Mouse (Mus musculus): ENCODE measurements around the gene Padi1. TPM values are rescaled to one million over a fixed set of nuclear protein-coding genes. Genes with fewer than 3 reads are reported as not detected.

The Padi1 gene
- total RNA-seq, 2 experiments from 2014 or later, result not detected

DNA sequence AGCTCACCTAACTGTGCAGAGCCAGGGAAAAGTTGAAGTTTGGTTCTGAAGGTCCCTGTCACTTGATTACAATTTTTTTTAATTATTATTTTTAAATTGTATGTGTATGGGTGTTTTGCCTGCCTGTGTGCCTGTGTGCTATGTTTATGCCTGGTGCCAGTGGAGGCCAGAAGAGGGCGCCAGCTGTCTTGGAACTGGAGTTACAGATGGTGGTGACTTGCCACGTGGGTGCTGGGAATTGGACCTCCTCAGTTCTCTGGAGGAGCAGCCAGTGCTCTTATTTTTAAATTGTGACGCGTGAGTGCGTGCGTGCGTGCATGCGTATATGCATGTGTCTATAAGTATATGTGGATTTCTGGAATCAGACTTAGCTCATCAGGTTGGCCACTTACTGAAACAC lies 28.2 kb downstream of the Padi1 start:
- DNase-seq (ENCODE audit: low spot score in 2 of 2), result no peak

DNA sequence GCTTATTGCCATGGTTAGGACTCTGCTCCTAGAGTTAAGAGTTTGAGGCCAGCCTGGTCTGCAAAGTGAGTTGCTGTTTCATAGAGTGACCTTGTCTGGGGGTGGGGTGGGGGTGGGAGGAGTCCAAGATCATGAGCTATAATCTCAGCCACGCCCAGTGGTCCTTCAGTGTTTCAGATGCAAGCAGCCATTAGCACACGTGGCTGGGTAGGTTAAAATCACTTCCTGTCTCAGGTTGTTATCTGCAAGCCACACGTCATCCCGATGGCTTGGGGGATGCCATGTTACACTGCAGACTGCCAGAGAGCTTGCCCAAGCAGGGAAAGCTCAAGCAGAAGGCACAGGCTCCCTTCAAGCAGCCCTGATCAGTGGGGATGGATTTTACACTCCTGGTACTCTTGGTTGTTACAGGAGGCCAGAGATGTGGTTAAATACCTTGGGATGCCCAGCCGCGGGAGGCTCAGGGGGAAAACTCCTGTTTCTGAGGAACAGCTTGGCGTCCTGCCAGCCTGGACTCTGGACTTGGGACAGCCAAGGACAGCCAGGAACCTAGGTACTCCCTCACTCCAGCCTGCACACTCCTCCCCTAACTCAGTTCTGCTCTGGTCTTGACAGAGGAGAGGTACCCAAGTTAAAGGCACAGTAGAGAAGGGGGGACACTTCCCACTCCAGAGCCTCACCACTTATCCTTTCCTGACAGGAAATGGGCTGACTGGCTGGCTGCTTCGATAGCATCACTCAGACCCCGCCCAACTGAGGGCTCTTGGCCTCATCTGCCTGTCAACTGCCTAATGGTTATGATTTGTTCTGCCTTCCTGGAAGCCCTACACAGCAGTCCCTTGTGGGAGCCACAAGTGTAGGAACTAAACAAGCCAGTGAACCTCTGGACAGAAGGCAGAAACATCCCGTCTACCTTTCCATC lies 29.3 kb downstream of the Padi1 start:
- DNase-seq (ENCODE audit: low spot score in 2 of 2), result no peak

DNA sequence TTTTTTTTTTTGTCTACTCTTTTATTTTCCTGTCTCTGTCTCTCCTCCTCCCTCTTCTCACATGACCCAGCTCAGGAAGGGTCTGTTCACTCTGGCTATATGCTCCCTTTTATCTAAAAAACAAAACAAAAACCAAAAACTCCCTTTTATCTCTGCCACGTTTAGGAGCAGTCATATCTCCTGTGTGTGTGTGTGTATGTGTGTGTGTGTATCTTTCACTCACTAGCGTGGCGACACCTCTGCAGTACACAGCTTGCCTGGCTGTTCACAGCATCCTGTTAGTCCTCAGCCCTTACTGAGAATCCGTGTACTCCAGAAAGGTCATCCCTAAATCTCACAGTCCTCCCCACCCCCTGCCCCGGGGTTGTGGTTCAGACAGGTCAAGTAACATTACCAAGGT lies 30.1 kb downstream of the Padi1 start:
- DNase-seq (ENCODE audit: low spot score in 2 of 2), result no peak

DNA sequence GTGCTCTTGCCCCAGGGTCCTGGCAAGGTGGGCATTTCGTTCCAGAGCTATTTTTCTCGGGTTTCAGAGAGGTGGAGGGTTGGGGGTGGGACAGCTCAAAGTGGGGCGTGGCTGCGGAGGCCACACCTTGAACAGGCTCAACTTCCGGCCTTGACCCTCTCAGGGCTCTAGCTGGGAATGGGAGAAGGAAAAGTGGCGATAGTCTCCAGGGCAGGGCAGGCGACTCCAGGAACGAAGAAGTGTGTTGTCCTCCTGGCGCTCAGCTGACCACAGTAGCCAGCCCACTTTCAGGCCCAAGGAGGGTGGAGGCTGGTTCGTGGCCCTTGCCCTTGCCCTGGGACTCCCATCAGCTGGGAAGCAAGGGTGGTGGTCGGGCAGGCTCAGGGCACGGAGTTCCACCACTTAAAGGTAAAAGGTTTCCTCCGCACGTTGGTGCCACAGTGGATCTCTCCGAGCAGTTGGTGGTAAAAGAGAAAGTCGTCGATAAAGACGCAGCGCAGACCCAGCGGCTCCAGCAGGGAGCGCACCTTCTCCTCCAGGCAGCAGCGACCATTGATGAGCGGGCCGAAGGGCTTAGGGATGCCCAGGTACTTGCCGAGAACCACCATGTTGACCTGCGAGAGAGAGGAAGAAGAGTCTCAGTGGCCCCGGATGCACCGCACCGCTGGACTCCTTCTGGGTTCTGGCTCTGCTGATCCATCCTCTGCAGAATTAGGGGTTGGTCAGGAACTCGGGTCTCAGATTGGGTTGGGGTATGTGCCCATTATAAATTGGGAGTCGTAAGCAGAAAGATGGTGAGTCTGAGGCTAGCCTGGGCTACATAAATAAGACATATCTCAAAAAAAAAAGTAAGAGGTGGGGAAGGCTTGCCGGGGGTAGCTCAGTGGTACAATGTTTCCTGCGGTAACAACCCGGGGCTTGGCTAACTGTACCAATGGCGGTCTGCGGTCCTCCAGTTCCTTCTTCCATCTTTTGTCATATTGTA lies 31.0 kb downstream of the Padi1 start:
- no peak for DNase-seq (ENCODE audit: low spot score in 2 of 2)

DNA sequence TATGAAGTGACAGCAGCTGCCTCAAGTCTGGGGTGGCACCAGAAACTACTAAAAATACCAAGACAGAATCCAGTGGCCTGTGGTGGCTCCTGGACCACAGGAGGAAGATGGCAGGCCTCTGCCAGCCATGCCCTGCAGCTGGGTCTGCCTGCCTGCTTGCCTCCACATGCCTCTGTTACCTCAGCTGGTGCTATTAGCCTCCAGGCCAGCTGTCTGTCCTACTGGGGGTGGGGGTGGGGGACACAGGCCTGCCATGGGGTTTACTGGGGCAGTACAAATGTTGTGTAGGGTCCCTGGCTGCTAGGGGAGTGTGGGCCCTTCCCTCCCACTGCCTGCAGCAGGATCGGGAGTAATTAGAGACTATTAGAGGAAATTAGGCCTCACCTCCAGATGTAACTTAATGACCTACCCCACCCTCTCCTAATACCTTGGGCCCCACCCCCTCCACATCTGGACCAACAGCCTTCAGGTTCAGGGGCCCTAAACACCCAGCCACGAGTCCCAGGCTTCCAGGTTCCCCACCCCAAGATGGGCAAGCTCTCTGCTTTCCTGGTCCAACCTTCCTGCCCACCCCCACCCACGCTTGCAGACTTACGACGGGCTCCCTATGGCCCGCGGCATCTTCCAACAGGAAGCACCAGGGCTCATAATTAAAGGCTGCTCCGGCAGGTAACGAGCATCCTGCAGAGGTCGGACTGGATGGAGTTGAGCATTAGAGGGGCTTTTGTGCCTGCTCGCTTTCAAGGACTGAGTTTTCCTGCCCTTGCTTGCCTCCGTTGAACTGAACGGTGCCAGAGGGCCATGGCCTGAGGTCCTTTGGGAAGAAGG lies 32.0 kb downstream of the Padi1 start:
- DNase-seq (ENCODE audit: low spot score in 2 of 2), result no peak

DNA sequence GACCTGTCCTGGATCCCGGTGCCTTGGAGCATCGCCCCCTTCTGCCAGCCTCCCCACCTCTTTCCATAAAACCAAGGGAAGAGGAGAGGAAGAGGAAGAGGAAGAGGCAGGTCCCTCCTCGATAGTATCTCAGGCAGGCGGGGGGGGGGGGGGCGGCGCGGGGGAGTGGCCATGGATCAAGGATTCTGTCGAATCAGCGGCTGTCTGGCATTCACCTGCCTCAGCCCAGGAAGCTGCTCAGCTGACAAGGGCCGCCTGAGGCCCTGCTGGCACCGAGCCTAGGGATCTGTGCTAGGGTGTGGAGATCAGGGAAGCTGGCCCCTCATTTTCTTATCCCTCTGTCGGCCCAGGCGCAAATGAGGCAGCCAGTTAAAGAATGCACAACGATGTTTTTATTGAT lies 33.0 kb downstream of the Padi1 start:
- no peak for DNase-seq (ENCODE audit: low spot score in 2 of 2)

DNA sequence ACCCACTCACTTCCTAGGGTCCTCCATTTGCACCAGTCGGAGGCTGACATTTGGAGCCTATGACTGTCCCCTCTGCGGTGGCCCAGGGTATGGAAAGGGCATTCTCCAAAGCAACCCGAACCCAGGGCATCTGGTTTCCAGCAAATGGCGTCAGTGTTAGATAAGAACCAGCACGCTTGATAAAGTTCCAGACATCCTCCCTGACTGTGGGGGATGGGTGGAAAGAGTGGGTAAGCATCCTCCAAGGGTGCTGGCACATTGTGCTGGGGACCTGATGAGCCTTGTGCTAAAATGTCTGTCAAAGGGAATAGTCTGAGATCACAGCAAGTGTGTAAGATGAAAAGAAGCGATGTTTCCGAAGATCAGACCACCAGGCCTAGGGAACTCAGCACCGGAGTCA lies 33.4 kb downstream of the Padi1 start:
- no peak for DNase-seq (ENCODE audit: low spot score in 2 of 2)

DNA sequence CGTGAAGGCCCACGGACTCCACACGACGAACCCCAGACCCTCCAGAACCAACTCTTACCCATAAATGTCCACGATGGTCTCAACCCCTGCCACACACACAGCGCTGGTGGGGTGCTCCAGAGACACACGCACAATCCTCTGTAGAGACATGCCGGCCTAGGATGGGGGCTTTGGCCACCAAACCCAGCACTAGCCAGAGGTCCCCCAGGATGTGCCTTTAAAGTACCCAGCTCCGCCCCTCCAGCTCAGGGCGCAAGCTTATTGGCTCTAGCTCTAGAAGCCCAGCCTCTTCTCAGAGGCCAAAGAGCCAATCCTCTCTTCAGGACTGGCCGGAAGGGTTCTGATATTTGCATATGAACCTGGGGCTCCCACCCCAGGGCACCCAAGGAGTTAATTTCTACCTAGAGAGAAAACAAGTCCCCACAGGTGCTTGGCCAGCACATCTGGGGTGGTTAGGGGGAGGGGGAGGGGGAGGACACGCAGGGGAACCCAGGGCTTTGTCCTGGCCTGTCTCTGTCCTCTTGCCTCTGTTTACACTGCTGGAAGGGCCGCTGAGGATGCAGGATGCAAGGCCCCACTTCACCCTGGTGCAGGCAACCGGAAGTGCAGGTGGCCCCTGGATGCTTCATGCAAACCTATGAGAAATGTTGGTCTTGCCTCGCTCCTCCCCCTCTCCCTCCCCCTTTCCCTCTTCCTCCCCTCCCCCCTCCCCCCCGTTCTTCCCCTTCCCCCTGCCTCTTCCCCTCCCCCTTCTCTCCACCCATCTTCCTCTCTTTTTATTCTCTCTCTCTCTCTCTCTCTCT lies 34.9 kb downstream of the Padi1 start, which contains the start of gene Padi3:
TSS of gene Padi3 (minus strand) at position 191 of the 803 bp plus-strand sequence.
- no peak for DNase-seq (ENCODE audit: low spot score in 2 of 2)

DNA sequence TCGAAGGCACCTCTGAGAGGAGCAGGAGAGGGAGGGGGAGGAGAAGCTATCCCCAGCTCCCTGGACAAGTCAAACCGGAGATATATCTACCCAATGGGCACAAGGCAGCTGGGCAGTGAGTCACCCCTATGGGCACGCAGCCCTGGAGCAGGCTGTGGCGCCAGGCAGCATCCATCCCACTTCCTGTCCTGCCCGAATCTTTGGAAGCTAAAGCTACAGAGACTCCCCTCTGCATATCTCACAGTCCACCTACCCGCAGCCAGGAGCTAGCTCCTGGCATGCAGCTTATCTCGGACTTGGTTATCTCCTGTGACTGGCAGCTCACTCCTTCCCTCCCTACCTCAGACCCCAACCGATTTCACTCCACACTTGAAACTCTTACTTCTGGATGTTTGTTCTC lies 36.5 kb downstream of the Padi1 start:
- DNase-seq (ENCODE audit: low spot score in 2 of 2), result peak; percentile 8 to 22

DNA sequence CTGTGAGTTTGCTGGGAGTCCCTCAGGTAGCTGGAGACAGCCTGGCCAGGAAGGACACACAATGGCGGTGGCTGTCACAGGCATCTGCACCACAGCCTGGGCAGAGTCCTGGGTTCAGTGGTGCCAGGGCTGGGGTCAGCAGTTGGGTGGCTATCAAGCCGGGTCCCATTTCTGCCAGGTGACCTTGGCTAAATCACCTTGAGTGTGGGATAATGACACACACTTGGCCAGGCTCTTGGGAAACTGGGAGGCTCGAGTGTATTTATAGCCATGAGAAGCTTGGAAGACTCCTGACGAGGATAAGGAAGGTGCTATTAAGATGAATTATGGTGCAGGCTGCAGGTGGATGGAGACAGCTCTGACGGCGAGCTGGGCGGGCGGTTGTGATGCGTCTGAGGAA lies 41.0 kb downstream of the Padi1 start:
- no peak for DNase-seq (ENCODE audit: low spot score in 2 of 2)

DNA sequence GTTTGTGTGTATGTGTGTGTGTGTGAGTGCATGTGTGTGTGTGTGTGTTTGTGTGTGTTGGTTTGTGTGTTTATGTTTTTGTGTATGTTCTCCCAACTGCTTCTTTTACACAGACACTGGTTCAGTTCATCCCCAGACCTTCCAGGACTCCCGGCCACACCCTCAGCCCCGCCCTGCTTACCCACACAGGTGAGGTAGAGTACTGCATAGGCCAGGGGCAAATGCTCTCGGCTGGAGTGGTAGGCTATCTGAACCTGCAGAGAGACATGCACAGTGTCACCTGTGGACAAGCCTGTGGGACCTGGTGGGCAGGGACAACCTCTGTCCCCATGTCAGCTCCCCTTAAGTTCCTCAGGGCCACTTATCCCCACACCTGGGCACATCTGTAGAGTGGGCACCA lies 44.2 kb downstream of the Padi1 start:
- no peak for DNase-seq (ENCODE audit: low spot score in 2 of 2)

DNA sequence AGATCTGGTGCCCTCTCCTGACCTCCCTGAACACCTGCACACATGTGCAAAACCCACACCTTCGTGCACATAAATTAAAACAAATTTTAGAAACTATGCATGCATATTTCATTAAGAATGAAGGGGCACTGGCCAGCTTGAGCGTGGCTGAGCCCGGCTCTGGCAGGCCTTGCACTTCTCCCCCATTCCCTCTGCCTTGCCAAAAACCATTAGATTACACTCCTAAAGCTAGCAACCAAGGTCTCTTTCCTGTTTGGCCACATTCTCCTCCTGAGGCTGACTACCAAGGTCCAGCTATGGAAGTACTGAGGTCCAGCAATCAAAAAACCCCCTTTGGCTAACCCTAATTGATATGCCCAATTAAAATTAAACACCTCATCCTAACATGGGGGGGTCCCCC lies 48.8 kb downstream of the Padi1 start:
- DNase-seq (ENCODE audit: low spot score in 2 of 2), result no peak

DNA sequence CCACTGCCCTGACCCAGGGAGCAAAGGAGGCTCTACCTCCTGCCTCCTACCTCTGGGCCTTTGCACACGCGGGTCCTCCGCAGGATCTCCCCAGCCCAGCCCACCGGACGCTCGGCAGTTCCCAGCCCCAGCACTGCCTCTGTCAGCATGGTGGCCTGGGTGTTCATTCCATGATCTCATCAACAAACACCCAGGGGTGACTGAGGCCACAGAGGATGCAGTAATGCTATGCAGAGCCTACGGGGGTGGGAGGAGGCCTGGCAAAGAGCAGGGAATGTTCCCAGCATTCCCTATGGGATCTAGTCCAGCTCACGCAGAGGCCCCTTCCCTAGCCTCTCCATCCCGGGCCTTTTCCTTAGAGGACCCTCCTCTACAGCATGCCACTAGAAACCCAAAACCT lies 50.9 kb downstream of the Padi1 start:
- no peak for DNase-seq (ENCODE audit: low spot score in 2 of 2)

DNA sequence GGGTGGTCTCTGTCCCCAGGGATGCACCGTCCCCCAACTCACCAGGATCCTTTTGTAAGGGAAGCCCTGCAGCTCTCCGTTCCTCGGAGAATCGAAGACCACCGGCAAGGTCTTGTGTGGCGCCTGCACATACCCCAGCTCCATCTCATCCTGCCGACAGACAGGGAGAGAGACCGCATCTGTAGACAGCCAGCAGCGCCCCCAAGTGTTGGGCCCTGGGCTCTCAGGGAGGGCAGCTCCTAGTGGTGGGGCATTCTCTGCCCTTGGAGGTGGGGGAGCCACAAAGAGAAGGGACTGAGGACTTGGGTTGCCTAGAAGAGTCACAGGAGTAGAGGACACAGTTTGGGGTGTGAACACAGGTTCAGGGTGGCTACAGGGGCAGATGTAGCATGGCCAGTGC lies 51.8 kb downstream of the Padi1 start:
- DNase-seq (ENCODE audit: low spot score in 2 of 2), result no peak

DNA sequence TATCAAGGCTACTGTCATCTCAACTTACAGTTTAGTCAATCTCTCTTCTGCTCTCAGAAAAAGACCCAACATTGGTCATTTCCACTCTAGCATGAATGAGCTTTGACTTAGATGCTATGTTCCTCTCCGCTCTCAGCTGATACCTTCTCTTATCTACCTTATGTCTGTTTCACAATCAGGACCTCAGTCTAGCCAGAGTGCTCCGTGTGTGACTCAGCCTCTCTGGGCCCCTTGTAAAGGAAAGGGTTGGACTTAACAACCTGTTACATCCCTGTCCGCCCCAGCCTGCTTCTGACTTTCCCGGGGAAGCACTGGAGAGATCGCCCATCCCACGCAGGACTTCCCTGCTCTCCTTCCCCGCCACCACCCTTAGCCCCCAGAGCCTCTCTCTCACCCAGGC lies 53.0 kb downstream of the Padi1 start:
- no peak for DNase-seq (ENCODE audit: low spot score in 2 of 2)

DNA sequence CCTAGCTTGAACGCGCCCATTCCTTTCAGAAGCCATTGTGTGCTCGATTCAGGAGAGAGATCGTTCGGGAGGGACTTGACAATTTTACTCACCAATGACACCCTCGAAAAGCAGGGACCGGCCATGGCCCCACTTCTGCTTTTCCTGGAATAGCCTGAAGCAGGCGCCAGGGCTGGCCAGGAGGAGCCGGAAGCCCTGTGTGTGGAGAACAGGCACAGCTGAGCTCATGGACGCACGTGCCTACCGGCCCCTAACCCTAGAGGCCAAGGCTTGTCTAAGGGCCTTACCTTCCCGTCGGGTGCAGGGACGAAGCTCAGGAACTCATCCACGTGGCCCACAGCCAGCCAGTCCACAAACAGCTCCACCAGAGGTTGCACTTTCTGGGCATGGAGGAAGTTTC lies 54.5 kb downstream of the Padi1 start:
- DNase-seq (ENCODE audit: low spot score in 2 of 2), result no peak

DNA sequence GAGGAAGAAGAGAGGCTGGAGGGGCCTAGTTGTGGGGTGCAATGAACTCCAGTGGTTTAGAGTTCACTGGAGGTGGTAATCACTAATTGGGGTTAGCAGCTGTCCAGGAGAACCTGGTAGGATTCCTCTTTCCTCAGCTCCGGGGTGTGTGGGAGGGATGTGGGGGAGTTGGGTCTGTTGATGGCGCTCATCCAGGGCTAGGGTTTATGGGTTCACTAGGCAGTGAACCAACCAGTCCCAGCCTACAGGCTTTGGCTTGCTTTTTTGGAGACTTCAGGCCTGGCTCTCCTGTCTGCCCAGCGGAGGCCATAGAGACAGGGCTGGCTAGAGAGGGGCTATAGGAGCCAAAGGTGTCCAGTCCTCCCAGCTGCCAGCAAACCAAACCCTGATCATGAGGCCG lies 55.6 kb downstream of the Padi1 start:
- no peak for DNase-seq (ENCODE audit: low spot score in 2 of 2)

DNA sequence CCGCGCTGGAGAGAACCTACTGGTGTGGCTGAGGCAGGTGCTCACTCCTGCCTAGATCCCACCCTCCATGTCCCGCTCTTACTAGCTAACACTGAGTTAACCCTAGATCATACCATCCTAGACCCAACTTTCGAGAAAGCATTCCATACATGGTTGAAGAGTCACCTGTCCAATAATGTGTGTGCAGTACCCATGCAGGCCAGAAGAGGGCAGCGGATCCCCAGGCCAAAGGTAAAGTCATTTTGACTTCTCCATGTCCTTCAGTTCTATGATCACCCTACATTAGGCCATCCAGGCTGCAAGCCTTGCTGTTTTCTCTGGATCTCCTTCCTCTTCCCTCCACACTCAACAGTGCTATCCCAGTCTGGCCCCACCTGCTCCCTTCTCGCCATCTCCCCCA lies 56.6 kb downstream of the Padi1 start:
- peak; percentile 23 to 32 for DNase-seq (ENCODE audit: low spot score in 2 of 2)

DNA sequence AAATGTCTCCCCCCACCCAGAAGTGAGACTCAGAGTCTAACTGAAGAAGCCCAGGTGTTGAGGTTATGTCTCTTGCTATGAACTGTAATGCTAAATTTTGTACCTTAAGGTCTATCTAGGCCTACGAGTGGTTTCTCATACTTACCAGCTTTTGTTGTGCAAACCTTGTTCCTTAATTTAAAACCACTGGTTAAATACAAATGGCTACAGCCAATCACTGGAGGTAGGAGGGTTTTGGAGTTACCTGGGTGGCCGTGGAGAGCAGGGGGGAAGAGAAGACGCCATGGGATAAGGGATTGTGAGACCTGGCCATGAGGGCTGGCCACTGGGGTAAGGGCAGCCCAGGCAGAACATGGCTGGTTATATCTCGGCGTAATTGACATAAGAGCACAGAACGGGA lies 57.3 kb downstream of the Padi1 start:
- no peak for DNase-seq (ENCODE audit: low spot score in 2 of 2)

DNA sequence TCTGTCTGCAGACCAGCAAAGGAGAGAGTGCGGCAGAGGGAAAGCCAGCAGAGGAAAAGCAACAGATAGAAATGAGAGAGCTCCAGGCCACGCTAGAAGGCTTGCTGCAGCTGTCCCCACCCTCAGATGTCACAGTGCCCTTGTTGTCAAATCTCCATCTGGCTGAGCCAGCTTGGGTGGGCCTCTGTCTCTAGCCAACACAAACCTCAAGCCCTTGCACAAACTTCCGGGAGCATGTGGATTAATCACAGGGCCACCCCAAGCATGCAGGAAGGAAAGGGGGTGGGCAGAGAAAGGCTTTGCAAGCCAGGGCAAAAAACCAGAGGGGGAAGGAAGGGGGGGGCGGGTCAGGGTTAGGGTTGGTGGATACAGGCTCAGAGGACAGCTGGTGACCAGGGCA lies 58.2 kb downstream of the Padi1 start:
- no peak for DNase-seq (ENCODE audit: low spot score in 2 of 2)
